Mouse (Mus musculus) liver, embryonic 11.5 days (tissue): ENCODE measurements around the gene Chit1. TPM values are rescaled to one million over a fixed set of nuclear protein-coding genes. Genes with fewer than 3 reads are reported as not detected.
A peak's percentile ranks its signal among the peaks of the same experiment; 100 is the strongest.

Experiments used
- ATAC-seq: fragments of 200-750 bp; cut with Nextera tagmentation; replicated peaks from 2 replicates; pipeline ENCODE4 v1.8.0; 2017; ENCODE audit warnings: moderate number of reproducible peaks, mild to moderate bottlenecking, moderate TSS enrichment, moderate library complexity; ENCODE audit not compliant: low FRiP score
- DNase-seq: peaks from one replicate; pipeline ENCODE4 v3.0.0-alpha.2; 2017; ENCODE audit warnings: low spot score
- H3K27ac ChIP-seq: fragments of 300-500 bp; sonication (generic); 2 replicates; pipeline ENCODE4 v1.5.1; 2014; ENCODE audit warnings: mild to moderate bottlenecking, low read depth, low read length, control low read depth
- H3K27me3 ChIP-seq: fragments of 300-500 bp; sonication (generic); replicated peaks from 2 replicates; pipeline ENCODE4 v1.6.1; 2014; ENCODE audit warnings: low read length, mixed read lengths; ENCODE audit not compliant: control insufficient read depth, insufficient read depth
- H3K36me3 ChIP-seq: fragments of 300-500 bp; sonication (generic); 2 replicates; pipeline ENCODE4 v1.6.1; 2014; ENCODE audit warnings: mild to moderate bottlenecking, low read length, moderate library complexity, mixed read lengths; ENCODE audit not compliant: control insufficient read depth, insufficient read depth
- H3K4me1 ChIP-seq: fragments of 300-500 bp; sonication (generic); replicated peaks from 2 replicates; pipeline ENCODE4 v1.6.1; 2014; ENCODE audit warnings: low read length, mixed read lengths; ENCODE audit not compliant: control insufficient read depth, insufficient read depth
- H3K4me2 ChIP-seq: fragments of 300-500 bp; sonication (generic); 2 replicates; pipeline ENCODE4 v1.6.1; 2014; ENCODE audit warnings: mild to moderate bottlenecking, control low read depth, moderate library complexity
- H3K4me3 ChIP-seq: fragments of 300-500 bp; sonication (generic); 2 replicates; pipeline ENCODE4 v1.5.1; 2014; ENCODE audit warnings: low read depth, low read length, control low read depth
- H3K9ac ChIP-seq: fragments of 300-500 bp; sonication (generic); 2 replicates; pipeline ENCODE4 v1.6.1; 2014; ENCODE audit warnings: low read depth, low read length, control low read depth
- H3K9me3 ChIP-seq: fragments of 300-500 bp; sonication (generic); 2 replicates; pipeline ENCODE4 v1.6.1; 2016; ENCODE audit warnings: low read length, inconsistent platforms, mixed read lengths; ENCODE audit not compliant: control insufficient read depth
- WGBS: fragments of 180-500 bp; shearing (Covaris S2); extraction: QIAGEN DNeasy Blood & Tissue Kit; methylation state at CpG from one replicate; pipeline ENCODE4 v1.1.7; 2014; 5-methylcytosine and 5-hydroxymethylcytosine counted together
- polyA plus RNA-seq: library from polyadenylated mRNA; unstranded; fragments of >200 nt; fragmentation: Nextera tagmentation; extraction: Ambion mirVana; gene quantifications from 2 replicates; pipeline ENCODE4 v1.2.1, GENCODE M21; 2014

The Chit1 gene
- polyA plus RNA-seq, 1 experiment from 2014 or later = not detected

GRCm38 (mm10) chr1:134120179-134120578, 9.1 kb downstream of the Chit1 start:
- Histone ChIP-seq H3K9me3 (no peaks in the 10 kb centered on the region), H3K27ac (no peak overlapping the region), H3K4me2 (no peak overlapping the region), H3K4me1 (no peaks in the 10 kb centered on the region), H3K9ac (no peak overlapping the region), H3K4me3 (no peak overlapping the region), H3K36me3 (no peaks in the 10 kb centered on the region), H3K27me3 (no peaks in the 10 kb centered on the region)
- DNase-seq (peak; percentile 73), ATAC-seq (no peak)
- 4% methylated on average over 5 of the region's 5 CpGs for WGBS

- no peak for ATAC-seq
- DNase-seq = no peak
- Histone ChIP-seq H3K4me2 (no peak overlapping the region), H3K4me1 (no peaks in the 10 kb centered on the region), H3K36me3 (no peaks in the 10 kb centered on the region), H3K9me3 (no peaks in the 10 kb centered on the region), H3K27me3 (no peaks in the 10 kb centered on the region), H3K4me3 (no peak overlapping the region), H3K9ac (no peak overlapping the region), H3K27ac (no peak overlapping the region)
- 50% methylated on average over 9 of the region's 9 CpGs for WGBS
Measured at GRCm38 (mm10) chr1:134122195-134122594, 11.2 kb downstream of the Chit1 start.

- Histone ChIP-seq H3K9me3 (no peaks in the 10 kb centered on the region), H3K9ac (no peak overlapping the region), H3K4me2 (no peak overlapping the region), H3K4me3 (no peak overlapping the region), H3K27me3 (no peaks in the 10 kb centered on the region), H3K4me1 (no peaks in the 10 kb centered on the region), H3K36me3 (no peaks in the 10 kb centered on the region), H3K27ac (no peak overlapping the region)
- DNase-seq = no peak
- WGBS = 70% methylated on average over 11 of the region's 11 CpGs
- no peak for ATAC-seq
Measured at GRCm38 (mm10) chr1:134133316-134133715, 22.3 kb downstream of the Chit1 start.

GRCm38 (mm10) chr1:134136351-134136750, 25.3 kb downstream of the Chit1 start:
- H3K9me3 ChIP-seq = no peaks in the 10 kb centered on the region
- 56% methylated on average over 3 of the region's 3 CpGs for WGBS
- H3K27me3 ChIP-seq = no peaks in the 10 kb centered on the region; the same call in 1 of the 2 replicates
- no peak overlapping the region for H3K4me2 ChIP-seq
- H3K4me1 ChIP-seq = no peaks in the 10 kb centered on the region
- H3K9ac ChIP-seq = no peak overlapping the region
- no peak overlapping the region for H3K27ac ChIP-seq
- no peaks in the 10 kb centered on the region for H3K36me3 ChIP-seq
- DNase-seq (no peak), ATAC-seq (no peak)
- no peak overlapping the region for H3K4me3 ChIP-seq

- Histone ChIP-seq H3K4me2 (no peak overlapping the region), H3K9me3 (no peaks in the 10 kb centered on the region), H3K36me3 (no peaks in the 10 kb centered on the region), H3K27ac (no peak overlapping the region), H3K4me3 (no peak overlapping the region), H3K4me1 (no peaks in the 10 kb centered on the region), H3K9ac (no peak overlapping the region), H3K27me3 (no peaks in the 10 kb centered on the region; the same call in 1 of the 2 replicates)
- DNase-seq (no peak), ATAC-seq (no peak)
- WGBS = 75% methylated on average over 9 of the region's 9 CpGs
Measured at GRCm38 (mm10) chr1:134138424-134138823, 27.4 kb downstream of the Chit1 start.

GRCm38 (mm10) chr1:134142363-134142794, 31.3 kb downstream of the Chit1 start:
- Histone ChIP-seq H3K36me3 (no peaks in the 10 kb centered on the region), H3K4me3 (no peak overlapping the region), H3K27ac (no peak overlapping the region), H3K27me3 (no peaks in the 10 kb centered on the region; the same call in 1 of the 2 replicates), H3K9me3 (no peaks in the 10 kb centered on the region), H3K9ac (no peak overlapping the region), H3K4me1 (no peaks in the 10 kb centered on the region), H3K4me2 (no peak overlapping the region)
- DNase-seq (no peak), ATAC-seq (no peak)
- WGBS = 79% methylated on average over 4 of the region's 4 CpGs

- Histone ChIP-seq H3K36me3 (no peaks in the 10 kb centered on the region), H3K9ac (no peak overlapping the region), H3K9me3 (no peaks in the 10 kb centered on the region), H3K4me2 (no peak overlapping the region), H3K27me3 (no peaks in the 10 kb centered on the region), H3K4me3 (no peak overlapping the region), H3K4me1 (no peaks in the 10 kb centered on the region), H3K27ac (no peak overlapping the region)
- WGBS = 82% methylated on average over 8 of the region's 8 CpGs
- ATAC-seq = no peak
- DNase-seq = no peak
Measured at GRCm38 (mm10) chr1:134146066-134146465, 35.0 kb downstream of the Chit1 start.

- 72% methylated on average over 8 of the region's 8 CpGs for WGBS
- no peak overlapping the region for H3K27ac ChIP-seq
- H3K27me3 ChIP-seq = no peaks in the 10 kb centered on the region
- H3K4me1 ChIP-seq = peaks cover 6% of the 10 kb centered on the region; the same call in 1 of the 2 replicates
- no peaks in the 10 kb centered on the region for H3K36me3 ChIP-seq
- H3K9ac ChIP-seq = no peak overlapping the region
- ATAC-seq = no peak
- H3K9me3 ChIP-seq = no peaks in the 10 kb centered on the region
- no peak for DNase-seq
- no peak overlapping the region for H3K4me2 ChIP-seq
- H3K4me3 ChIP-seq = no peak overlapping the region
Measured at GRCm38 (mm10) chr1:134150076-134150475, 39.0 kb downstream of the Chit1 start.

GRCm38 (mm10) chr1:134150745-134151144, 39.7 kb downstream of the Chit1 start:
- no peaks in the 10 kb centered on the region for H3K9me3 ChIP-seq
- H3K4me3 ChIP-seq = no peak overlapping the region
- H3K4me1 ChIP-seq = peaks cover 6% of the 10 kb centered on the region; the same call in 1 of the 2 replicates
- no peak overlapping the region for H3K9ac ChIP-seq
- no peaks in the 10 kb centered on the region for H3K36me3 ChIP-seq
- no peak for ATAC-seq
- H3K27me3 ChIP-seq = no peaks in the 10 kb centered on the region
- H3K4me2 ChIP-seq = no peak overlapping the region
- 82% methylated on average over 9 of the region's 9 CpGs for WGBS
- no peak for DNase-seq
- H3K27ac ChIP-seq = no peak overlapping the region
